Mouse (Mus musculus): Measurements from ENCODE around the gene Stk11ip. TPM values are rescaled to one million over a fixed set of nuclear protein-coding genes. Genes with fewer than 3 reads are reported as not detected.
A peak's percentile ranks its signal among the peaks of the same experiment; 100 is the strongest.

Stk11ip gene
- polyA plus RNA-seq, 1 experiment from 2014 or later, result 20.1 TPM

DNA sequence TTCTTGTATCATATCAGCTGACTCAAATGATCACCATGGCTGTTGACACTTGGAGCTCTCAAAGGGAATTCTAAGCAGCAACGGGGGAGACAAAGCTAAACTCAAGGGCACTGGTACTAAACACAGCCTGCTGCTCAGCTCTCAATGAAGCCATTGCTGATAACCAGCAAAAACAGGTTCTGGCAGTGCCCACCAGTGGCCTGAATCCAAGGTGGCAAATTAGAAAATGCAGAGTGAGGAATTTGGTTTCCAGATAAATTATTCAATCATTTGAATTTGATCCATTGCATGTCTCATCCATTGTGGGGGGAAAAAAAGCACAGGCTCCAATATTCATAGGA, 40.5 kb downstream of the Stk11ip start:
- no peak overlapping the region for H3K4me3 ChIP-seq
- no peak for ATAC-seq (ENCODE audit: low FRiP score, low read depth)
- 48% methylated on average over 1 of the region's 1 CpGs for WGBS
- H3K9me3 ChIP-seq, result no peaks in the 10 kb centered on the region
- H3K27ac ChIP-seq (replicated peaks), result peak overlapping the region; percentile 58
- H3K4me2 ChIP-seq, result no peak overlapping the region
- H3K27me3 ChIP-seq, result no peaks in the 10 kb centered on the region
- no peak overlapping the region for H3K9ac ChIP-seq
- H3K4me1 ChIP-seq (replicated peaks), result peaks cover 18% of the 10 kb centered on the region
- peaks cover 10% of the 10 kb centered on the region; the same call in 1 of the 2 replicates for H3K36me3 ChIP-seq

DNA sequence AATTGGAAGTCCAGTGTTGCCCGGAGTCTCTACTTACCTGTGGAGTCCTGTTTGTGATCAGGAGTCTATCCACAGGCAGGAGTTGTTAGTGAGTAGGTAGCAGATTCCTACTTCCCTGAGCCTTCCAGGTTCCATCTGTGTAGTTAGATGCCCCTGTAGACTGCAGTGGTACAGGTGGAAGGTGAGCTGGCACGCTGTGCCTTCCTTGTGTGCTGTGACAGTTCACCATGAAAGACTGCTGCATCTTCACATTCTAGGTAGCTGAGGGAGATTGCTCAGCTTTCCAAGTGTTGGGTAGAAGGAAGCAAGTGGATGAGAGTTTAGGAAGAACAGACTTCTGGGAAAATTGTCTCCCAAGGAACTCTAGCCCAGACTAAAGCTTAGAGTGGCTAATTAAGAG, 42.8 kb downstream of the Stk11ip start:
- peaks cover 17% of the 10 kb centered on the region for H3K4me1 ChIP-seq (replicated peaks)
- H3K36me3 ChIP-seq, result no peaks in the 10 kb centered on the region
- H3K4me3 ChIP-seq, result no peak overlapping the region
- H3K9me3 ChIP-seq, result no peaks in the 10 kb centered on the region
- no peaks in the 10 kb centered on the region for H3K27me3 ChIP-seq
- ATAC-seq (ENCODE audit: low FRiP score, low read depth), result no peak
- H3K4me2 ChIP-seq, result no peak overlapping the region
- H3K9ac ChIP-seq, result no peak overlapping the region
- H3K27ac ChIP-seq (replicated peaks), result no peak overlapping the region
- WGBS, result 87% methylated on average over 2 of the region's 2 CpGs

DNA sequence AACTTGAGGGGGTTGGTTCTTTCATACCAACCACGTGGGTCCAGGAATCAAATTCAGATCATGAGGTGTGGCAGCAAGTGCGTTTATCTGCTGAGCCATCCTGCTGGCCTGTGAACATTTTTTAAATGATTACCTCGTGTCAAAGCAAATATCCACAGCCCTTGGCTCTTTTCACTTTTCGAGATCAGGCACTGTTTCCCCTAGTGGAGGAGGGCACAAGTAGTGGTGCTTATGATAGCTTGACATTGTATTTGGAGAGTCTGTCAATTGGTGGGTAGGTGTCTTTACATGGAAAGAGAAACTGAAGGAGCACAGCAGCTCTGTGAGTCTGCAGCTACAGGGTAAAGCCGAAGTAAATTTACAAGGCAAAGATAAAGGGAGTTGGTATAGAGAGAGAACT, 43.6 kb downstream of the Stk11ip start:
- Histone ChIP-seq H3K36me3 (no peaks in the 10 kb centered on the region), H3K9me3 (no peaks in the 10 kb centered on the region), H3K27me3 (no peaks in the 10 kb centered on the region), H3K4me3 (no peak overlapping the region), H3K4me1 (replicated peaks) (peaks cover 11% of the 10 kb centered on the region), H3K9ac (no peak overlapping the region), H3K27ac (replicated peaks) (no peak overlapping the region), H3K4me2 (no peak overlapping the region)
- no peak for ATAC-seq (ENCODE audit: low FRiP score, low read depth)
- 71% methylated on average over 5 of the region's 5 CpGs for WGBS

DNA sequence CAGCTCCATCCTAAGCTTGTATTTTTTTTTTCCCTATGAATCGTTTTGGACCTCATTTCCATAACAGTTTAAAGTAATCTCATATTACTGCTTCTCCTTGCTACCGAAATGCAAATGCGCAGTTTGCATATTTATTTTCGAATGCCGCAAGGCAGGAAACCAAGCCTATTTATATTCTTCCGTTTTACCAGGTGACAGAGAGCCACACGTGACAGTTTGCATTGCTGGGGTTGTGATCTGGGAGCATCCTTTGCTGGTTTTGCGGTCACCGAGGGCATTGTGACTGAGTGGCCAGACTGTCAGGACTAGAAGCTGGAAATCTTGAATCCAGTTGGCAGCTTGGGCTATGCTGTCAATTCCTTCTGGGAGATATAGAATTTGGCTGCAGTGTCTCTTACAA, 44.3 kb downstream of the Stk11ip start:
- no peak for ATAC-seq (ENCODE audit: low FRiP score, low read depth)
- Histone ChIP-seq H3K27me3 (no peaks in the 10 kb centered on the region), H3K27ac (replicated peaks) (no peak overlapping the region; the same call in 1 of the 2 replicates), H3K36me3 (no peaks in the 10 kb centered on the region), H3K9ac (no peak overlapping the region), H3K4me3 (no peak overlapping the region), H3K9me3 (no peaks in the 10 kb centered on the region), H3K4me2 (no peak overlapping the region), H3K4me1 (replicated peaks) (peaks cover 7% of the 10 kb centered on the region)
- WGBS, result 61% methylated on average over 9 of the region's 9 CpGs

DNA sequence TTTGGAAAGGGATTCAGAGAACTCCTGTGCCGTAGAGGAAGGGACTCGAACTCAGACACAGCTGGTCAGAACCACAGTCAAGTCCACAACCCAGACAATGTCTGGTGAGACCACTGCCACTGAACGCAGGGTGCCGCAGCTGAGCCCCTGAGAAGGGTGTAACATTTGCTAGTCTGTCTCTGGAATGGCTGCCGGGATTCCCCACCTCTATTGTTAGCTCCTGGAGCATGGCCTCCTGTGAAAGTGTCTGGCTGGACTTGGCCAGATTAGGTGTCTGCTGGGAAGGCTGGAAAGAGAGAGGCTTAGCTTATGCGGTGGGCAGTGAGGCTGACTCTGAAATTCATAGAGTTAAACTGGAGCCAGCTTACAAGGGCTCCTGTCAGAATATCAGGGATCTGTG, 49.1 kb downstream of the Stk11ip start:
- H3K27me3 ChIP-seq, result no peaks in the 10 kb centered on the region
- WGBS, result 67% methylated on average over 6 of the region's 6 CpGs
- H3K4me1 ChIP-seq (replicated peaks), result 0 out of 2 replicates have a peak, but pooled peaks cover 3% of the 10 kb centered on the region
- no peak overlapping the region for H3K27ac ChIP-seq (replicated peaks)
- no peaks in the 10 kb centered on the region for H3K9me3 ChIP-seq
- no peak overlapping the region for H3K4me2 ChIP-seq
- H3K4me3 ChIP-seq, result no peak overlapping the region
- no peak for ATAC-seq (ENCODE audit: low FRiP score, low read depth)
- H3K9ac ChIP-seq, result no peak overlapping the region
- no peaks in the 10 kb centered on the region for H3K36me3 ChIP-seq

DNA sequence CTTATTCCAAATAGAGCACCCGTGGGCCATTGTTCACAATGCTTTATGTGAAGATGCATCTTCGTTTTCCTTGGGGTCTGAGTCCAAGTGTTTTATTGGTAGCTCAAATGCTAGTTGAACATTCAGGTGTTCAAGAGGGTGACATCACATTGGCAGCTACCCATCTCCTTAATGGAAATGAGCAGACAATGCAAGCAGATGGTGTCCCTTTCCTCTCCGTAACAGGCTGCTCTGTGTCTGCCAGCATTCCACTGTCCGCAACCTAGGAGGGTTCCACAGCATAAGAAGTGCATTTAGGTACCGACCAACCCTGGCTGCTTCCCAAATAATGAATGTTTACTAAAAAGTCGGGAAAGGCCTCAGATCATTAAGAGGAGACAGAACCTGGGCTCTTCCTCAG, 51.4 kb downstream of the Stk11ip start:
- Histone ChIP-seq H3K4me2 (no peak overlapping the region), H3K4me3 (no peak overlapping the region), H3K9me3 (no peaks in the 10 kb centered on the region), H3K36me3 (no peaks in the 10 kb centered on the region), H3K27me3 (no peaks in the 10 kb centered on the region), H3K4me1 (replicated peaks) (0 out of 2 replicates have a peak, but pooled peaks cover 3% of the 10 kb centered on the region), H3K27ac (replicated peaks) (no peak overlapping the region), H3K9ac (no peak overlapping the region)
- no peak for ATAC-seq (ENCODE audit: low FRiP score, low read depth)
- 62% methylated on average over 6 of the region's 6 CpGs for WGBS

DNA sequence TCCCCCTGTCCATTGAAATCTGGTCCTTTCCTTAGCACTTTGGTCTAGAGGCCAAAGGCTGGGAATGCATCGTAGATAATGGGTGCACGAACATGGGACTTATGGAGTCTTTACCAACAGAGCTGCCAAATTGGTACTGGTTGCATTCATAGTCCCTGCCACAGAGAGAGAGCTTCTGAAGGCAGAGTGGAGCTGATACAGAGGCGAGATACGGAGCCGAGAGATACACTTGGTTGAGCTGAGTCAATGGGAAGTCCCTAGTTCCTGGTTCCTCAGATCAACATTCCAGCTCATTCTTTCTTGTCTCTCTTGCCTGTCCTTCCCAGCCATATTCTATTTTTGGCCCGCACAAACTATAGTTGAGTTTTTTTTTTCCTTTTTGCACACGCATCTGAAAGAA, 52.4 kb downstream of the Stk11ip start:
- H3K9me3 ChIP-seq, result no peaks in the 10 kb centered on the region
- H3K4me1 ChIP-seq (replicated peaks), result 0 out of 2 replicates have a peak, but pooled peaks cover 3% of the 10 kb centered on the region
- no peak overlapping the region for H3K9ac ChIP-seq
- WGBS, result 86% methylated on average over 7 of the region's 7 CpGs
- H3K36me3 ChIP-seq, result no peaks in the 10 kb centered on the region
- no peak overlapping the region for H3K4me2 ChIP-seq
- ATAC-seq (ENCODE audit: low FRiP score, low read depth), result no peak
- 0 out of 2 replicates have a peak overlapping the region, but pooled peaks have one; percentile 20 for H3K27ac ChIP-seq (replicated peaks)
- H3K4me3 ChIP-seq, result no peak overlapping the region
- no peaks in the 10 kb centered on the region for H3K27me3 ChIP-seq

DNA sequence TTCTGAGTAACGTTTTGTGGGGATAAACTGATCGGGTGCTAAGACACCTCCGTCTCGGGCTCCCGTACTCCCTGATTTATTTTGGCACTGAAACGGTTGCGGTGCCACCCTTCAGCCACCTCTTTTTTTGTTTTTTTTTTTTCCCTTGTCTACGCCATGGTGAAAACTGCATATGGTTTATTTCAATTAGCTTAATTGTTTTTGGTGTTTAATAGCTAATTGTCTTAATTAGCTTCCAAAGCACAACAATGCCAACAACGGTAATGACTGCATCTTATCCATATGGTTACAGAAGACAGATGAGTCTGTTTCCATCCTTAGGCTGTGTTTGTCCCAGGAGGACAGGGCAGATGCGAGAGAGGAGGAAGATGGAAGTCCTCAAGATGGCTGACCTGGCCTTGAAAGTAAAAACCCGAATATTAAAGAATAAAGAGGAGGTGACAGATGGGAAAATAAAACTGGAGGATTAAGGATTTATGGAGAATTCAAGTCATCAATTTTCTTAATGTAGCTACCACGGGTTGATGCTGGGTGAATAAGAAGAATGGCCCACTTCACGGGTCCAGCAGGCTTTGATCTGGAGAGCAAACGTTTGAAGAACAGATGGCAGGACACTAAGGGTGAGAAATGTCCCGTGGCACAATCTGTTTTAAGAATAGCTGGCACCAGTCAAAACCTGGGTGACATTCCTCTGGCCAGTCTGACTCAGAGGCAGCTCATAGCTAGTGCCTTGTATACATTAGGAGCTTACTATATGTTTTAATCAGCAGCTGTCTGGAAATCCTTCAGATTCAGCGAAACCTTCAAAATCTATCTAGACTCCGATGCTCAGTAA, 53.4 kb downstream of the Stk11ip start:
- no peak for ATAC-seq (ENCODE audit: low FRiP score, low read depth)
- no peak overlapping the region for H3K9ac ChIP-seq
- 55% methylated on average over 17 of the region's 17 CpGs for WGBS
- 0 out of 2 replicates have a peak, but pooled peaks cover 3% of the 10 kb centered on the region for H3K4me1 ChIP-seq (replicated peaks)
- no peaks in the 10 kb centered on the region for H3K9me3 ChIP-seq
- no peak overlapping the region for H3K4me3 ChIP-seq
- no peaks in the 10 kb centered on the region for H3K36me3 ChIP-seq
- no peak overlapping the region for H3K4me2 ChIP-seq
- H3K27me3 ChIP-seq, result no peaks in the 10 kb centered on the region
- H3K27ac ChIP-seq (replicated peaks), result 0 out of 2 replicates have a peak overlapping the region, but pooled peaks have one; percentile 20

DNA sequence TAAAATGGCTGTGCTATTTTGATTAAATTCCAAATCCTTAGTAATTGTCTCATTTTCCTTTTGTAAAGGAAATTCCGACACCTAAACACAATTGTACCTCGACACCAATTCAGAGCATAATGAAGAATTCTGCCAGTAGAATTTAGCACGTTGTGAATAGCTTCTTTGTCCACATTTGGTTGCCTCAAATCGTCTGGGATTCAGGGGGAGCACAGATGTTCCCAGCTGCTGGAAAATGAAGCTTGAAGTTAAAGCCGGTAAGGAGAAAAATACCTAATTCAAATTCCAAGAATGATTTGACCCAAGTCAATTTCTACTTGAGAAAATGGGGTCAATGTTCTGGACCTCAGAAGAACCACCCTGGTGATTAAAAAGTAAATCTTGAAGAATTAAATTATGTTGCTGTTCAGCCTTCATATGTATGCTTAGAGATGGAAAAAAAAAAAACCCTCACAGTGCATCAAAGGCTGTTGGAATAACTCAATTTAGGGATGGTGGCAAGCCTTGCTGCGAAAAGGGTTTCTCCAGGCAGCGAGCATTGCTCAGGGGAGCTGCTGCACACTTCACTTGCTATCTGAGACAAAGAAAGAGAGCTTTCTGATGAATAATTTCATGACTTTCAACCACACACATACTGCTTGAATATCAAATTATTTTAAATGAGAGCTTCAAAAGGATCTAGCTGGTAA, 60.8 kb downstream of the Stk11ip start:
- H3K27ac ChIP-seq (replicated peaks), result peak overlapping the region; percentile 82
- H3K4me2 ChIP-seq, result no peak overlapping the region
- H3K9ac ChIP-seq, result no peak overlapping the region
- 0 out of 2 replicates have a peak, but pooled peaks have one; percentile 49 for ATAC-seq (ENCODE audit: low FRiP score, low read depth)
- H3K4me1 ChIP-seq (replicated peaks), result peaks cover 13% of the 10 kb centered on the region
- no peaks in the 10 kb centered on the region for H3K36me3 ChIP-seq
- H3K4me3 ChIP-seq, result no peak overlapping the region
- H3K9me3 ChIP-seq, result no peaks in the 10 kb centered on the region
- no peaks in the 10 kb centered on the region for H3K27me3 ChIP-seq
- WGBS, result 23% methylated on average over 7 of the region's 7 CpGs

DNA sequence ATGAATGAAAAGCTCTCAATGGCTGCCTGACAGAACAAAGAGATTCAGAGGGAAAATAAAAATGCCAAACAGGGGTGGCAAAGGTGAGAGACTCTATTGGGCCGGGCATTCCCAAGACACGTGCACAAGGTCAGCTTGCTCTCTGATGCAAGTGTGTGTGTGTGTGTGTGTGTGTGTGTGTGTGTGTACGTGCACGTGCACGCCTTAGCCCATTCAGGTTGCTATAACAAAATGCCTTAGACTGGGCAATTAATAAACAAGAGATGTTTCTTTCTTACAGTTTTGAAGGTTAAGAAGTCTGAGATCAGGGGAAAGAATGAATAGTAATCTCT, 61.3 kb downstream of the Stk11ip start:
- H3K4me3 ChIP-seq, result no peak overlapping the region
- 61% methylated on average over 5 of the region's 5 CpGs for WGBS
- no peaks in the 10 kb centered on the region for H3K9me3 ChIP-seq
- no peak for ATAC-seq (ENCODE audit: low FRiP score, low read depth)
- H3K27ac ChIP-seq (replicated peaks), result peak overlapping the region; percentile 82
- H3K9ac ChIP-seq, result no peak overlapping the region
- no peak overlapping the region for H3K4me2 ChIP-seq
- peaks cover 13% of the 10 kb centered on the region for H3K4me1 ChIP-seq (replicated peaks)
- no peaks in the 10 kb centered on the region for H3K27me3 ChIP-seq
- H3K36me3 ChIP-seq, result no peaks in the 10 kb centered on the region

DNA sequence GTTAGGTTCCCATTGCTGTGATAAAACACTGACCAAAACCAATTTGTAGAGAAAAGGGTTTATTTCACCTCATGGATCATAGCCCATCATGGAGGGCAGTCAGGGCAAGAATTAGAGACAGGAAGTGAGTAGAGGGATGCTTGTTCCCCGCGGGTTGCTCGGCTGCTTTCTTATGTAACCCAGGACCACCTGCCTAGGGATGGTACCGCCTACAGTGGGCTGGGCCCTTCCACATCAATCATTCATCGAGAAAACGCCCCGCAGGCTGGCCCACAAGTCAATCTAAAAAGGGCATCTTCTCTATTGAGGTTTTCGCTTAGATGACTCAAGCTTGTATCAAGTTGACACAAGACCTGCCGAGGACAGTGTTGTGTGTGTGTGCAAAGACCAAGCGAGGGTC, 61.7 kb downstream of the Stk11ip start:
- no peak overlapping the region for H3K4me3 ChIP-seq
- no peaks in the 10 kb centered on the region for H3K27me3 ChIP-seq
- H3K27ac ChIP-seq (replicated peaks), result peak overlapping the region; percentile 82
- H3K4me1 ChIP-seq (replicated peaks), result peaks cover 13% of the 10 kb centered on the region
- no peak overlapping the region for H3K9ac ChIP-seq
- WGBS, result 79% methylated on average over 10 of the region's 10 CpGs
- H3K9me3 ChIP-seq, result no peaks in the 10 kb centered on the region
- no peak overlapping the region for H3K4me2 ChIP-seq
- no peak for ATAC-seq (ENCODE audit: low FRiP score, low read depth)
- no peaks in the 10 kb centered on the region for H3K36me3 ChIP-seq

DNA sequence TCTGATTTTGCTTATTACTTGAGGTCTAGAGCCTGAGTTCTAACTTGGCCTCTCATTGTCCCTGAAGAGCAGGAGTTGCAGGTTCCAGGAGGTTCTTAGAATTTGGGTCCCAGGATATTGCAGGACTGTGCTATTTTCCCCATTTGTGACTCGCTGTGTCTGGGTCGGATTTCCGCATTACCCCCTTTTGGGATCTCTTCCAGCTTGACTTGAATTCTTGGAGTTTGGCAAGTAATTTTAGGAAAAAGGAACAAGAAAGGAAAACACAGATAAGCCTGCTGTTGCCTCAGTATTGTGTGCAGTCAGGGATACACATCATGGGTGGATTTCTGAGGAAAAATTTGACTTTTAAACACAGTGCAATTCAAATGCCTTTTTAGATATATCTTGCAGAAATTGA, 65.5 kb downstream of the Stk11ip start:
- peaks cover 16% of the 10 kb centered on the region; the same call in 1 of the 2 replicates for H3K4me1 ChIP-seq (replicated peaks)
- H3K9ac ChIP-seq, result no peak overlapping the region
- H3K4me3 ChIP-seq, result no peak overlapping the region
- H3K27me3 ChIP-seq, result no peaks in the 10 kb centered on the region
- no peaks in the 10 kb centered on the region for H3K36me3 ChIP-seq
- no peaks in the 10 kb centered on the region for H3K9me3 ChIP-seq
- H3K27ac ChIP-seq (replicated peaks), result no peak overlapping the region
- ATAC-seq (ENCODE audit: low FRiP score, low read depth), result no peak
- WGBS, result 91% methylated on average over 3 of the region's 3 CpGs
- no peak overlapping the region for H3K4me2 ChIP-seq
